In genomic region chr7:139136906-139137491, GRCm38 (mm10) we compare ENCODE assay signal across 14 mouse cellular contexts. TPM values are rescaled to one million over a fixed set of nuclear protein-coding genes. Genes with fewer than 3 reads are reported as not detected.
DNase-seq lines count a peak whose midpoint lies in the region; ATAC-seq and TF ChIP-seq lines count a peak whose summit lies in the region.
"Had no signal": no experiment of that assay in that cellular context is flagged by ENCODE, and none has a peak within 500 bp of the region (broad histone marks: within the 10 kb centered on the region; RNA-seq: fewer than 3 reads in every experiment).

No protein-coding gene starts in this region.

- H3K4me1 ChIP-seq in cerebellum, adult 2 months (ENCODE audit: control insufficient read depth, insufficient read depth, low read length): peaks cover 15% of the 10 kb centered on the region
- H3K4me1 ChIP-seq in hindbrain, embryonic 13.5 days (replicated peaks): peaks cover 56% of the 10 kb centered on the region
- H3K4me1 ChIP-seq in midbrain, postnatal 0 days (ENCODE audit: insufficient read depth, low read length): no peaks in the 10 kb centered on the region; the same call in 1 of the 2 replicates
- peaks cover 37% of the 10 kb centered on the region for H3K4me1 ChIP-seq in limb, embryonic 10.5 days
- H3K4me1 ChIP-seq in intestine, embryonic 16.5 days (ENCODE audit: control insufficient read depth, insufficient read depth, low read length): no peaks in the 10 kb centered on the region

- H3K4me3 ChIP-seq in cerebellum, adult 2 months (replicated peaks; ENCODE audit: insufficient read depth, low read depth, low read length): no peak overlapping the region
- H3K4me3 ChIP-seq in hindbrain, embryonic 13.5 days: no peak overlapping the region
- no peak overlapping the region for H3K4me3 ChIP-seq in midbrain, postnatal 0 days (ENCODE audit: low read depth, low read length)
- H3K4me3 ChIP-seq in limb, embryonic 10.5 days: no peak overlapping the region
- H3K4me3 ChIP-seq in intestine, embryonic 16.5 days (ENCODE audit: low read length): no peak overlapping the region
- H3K4me3 ChIP-seq: embryonic facial prominence, embryonic 12.5 days had no signal

- no peaks in the 10 kb centered on the region for H3K36me3 ChIP-seq in hindbrain, embryonic 13.5 days
- H3K36me3 ChIP-seq in midbrain, postnatal 0 days (ENCODE audit: insufficient read depth, low read length): no peaks in the 10 kb centered on the region
- H3K36me3 ChIP-seq in limb, embryonic 10.5 days: no peaks in the 10 kb centered on the region
- no peaks in the 10 kb centered on the region for H3K36me3 ChIP-seq in intestine, embryonic 16.5 days (ENCODE audit: control insufficient read depth, insufficient read depth, low read length)
- H3K36me3 ChIP-seq: embryonic facial prominence, embryonic 12.5 days had no signal

- ATAC-seq in hindbrain, embryonic 13.5 days (ENCODE audit: low FRiP score): no peak
- peak; percentile 41; the same call in 1 of the 2 replicates for ATAC-seq in midbrain, postnatal 0 days (ENCODE audit: low FRiP score)
- ATAC-seq in intestine, embryonic 16.5 days: no peak

- no peak overlapping the region for H3K9ac ChIP-seq in hindbrain, embryonic 13.5 days
- H3K9ac ChIP-seq in midbrain, postnatal 0 days (replicated peaks; ENCODE audit: low read length, poor library complexity, severe bottlenecking): no peak overlapping the region
- no peak overlapping the region for H3K9ac ChIP-seq in intestine, embryonic 16.5 days (ENCODE audit: low read depth, low read length)
- H3K9ac ChIP-seq: embryonic facial prominence, embryonic 12.5 days had no signal

- no peaks in the 10 kb centered on the region for H3K9me3 ChIP-seq in hindbrain, embryonic 13.5 days
- no peaks in the 10 kb centered on the region for H3K9me3 ChIP-seq in midbrain, postnatal 0 days (ENCODE audit: low read length)
- no peaks in the 10 kb centered on the region for H3K9me3 ChIP-seq in limb, embryonic 10.5 days (replicated peaks)
- no peaks in the 10 kb centered on the region for H3K9me3 ChIP-seq in intestine, embryonic 16.5 days (ENCODE audit: control insufficient read depth, low read length)
- H3K9me3 ChIP-seq: embryonic facial prominence, embryonic 12.5 days had no signal

- no peak for TF ChIP-seq POLR2A in cerebellum, adult 2 months (IDR thresholded peaks at IDR 0.05; ENCODE audit: borderline replicate concordance, insufficient read depth, low read length)

- H3K27me3 ChIP-seq in cerebellum, adult 2 months (ENCODE audit: control insufficient read depth, insufficient read depth, low read length): no peaks in the 10 kb centered on the region
- peaks cover 10% of the 10 kb centered on the region; the same call in 1 of the 2 replicates for H3K27me3 ChIP-seq in hindbrain, embryonic 13.5 days
- H3K27me3 ChIP-seq in midbrain, postnatal 0 days (ENCODE audit: insufficient read depth, low read length): no peaks in the 10 kb centered on the region
- no peaks in the 10 kb centered on the region for H3K27me3 ChIP-seq in limb, embryonic 10.5 days (ENCODE audit: low read depth, poor library complexity, severe bottlenecking)
- no peaks in the 10 kb centered on the region for H3K27me3 ChIP-seq in intestine, embryonic 16.5 days (replicated peaks; ENCODE audit: control insufficient read depth, insufficient read depth, low read length)

- TF ChIP-seq CTCF in cerebellum, adult 2 months (IDR thresholded peaks at IDR 0.05; ENCODE audit: borderline replicate concordance, insufficient read depth, low read depth, low read length): no peak
- TF ChIP-seq CTCF in midbrain, postnatal 0 days (IDR thresholded peaks at IDR 0.05): no peak

- WGBS in cerebellum, adult 2 months: 86% methylated on average over 5 of the region's 5 CpGs
- WGBS in hindbrain, embryonic 13.5 days: 74% methylated on average over 5 of the region's 5 CpGs
- WGBS in midbrain, postnatal 0 days: 60% methylated on average over 5 of the region's 5 CpGs
- WGBS in limb, embryonic 10.5 days: 69% methylated on average over 5 of the region's 5 CpGs
- 64% methylated on average over 5 of the region's 5 CpGs for WGBS in intestine, embryonic 16.5 days

- peak; percentile 41 to 59 for DNase-seq in cerebellum, postnatal 14 days
- DNase-seq in cerebellum, adult 2 months: no peak
- DNase-seq in MN1 (ENCODE audit: low spot score): peak; percentile 34
- DNase-seq in midbrain, postnatal 0 days (ENCODE audit: low spot score): peak; percentile 79
- no peak for DNase-seq in limb, embryonic 10.5 days (ENCODE audit: low spot score)
- DNase-seq in frontal cortex, postnatal 25 days (ENCODE audit: low spot score in 2 of 2): no peak
- DNase-seq: B cell, adult 2 months; gastrocnemius, postnatal 10 days; heart, postnatal 36 days had no signal

- H3K27ac ChIP-seq in cerebellum, adult 2 months (ENCODE audit: insufficient read depth, low read length): no peak overlapping the region
- H3K27ac ChIP-seq in hindbrain, embryonic 13.5 days: peak overlapping the region; percentile 62
- peak overlapping the region; percentile 34; the same call in 1 of the 2 replicates for H3K27ac ChIP-seq in midbrain, postnatal 0 days (ENCODE audit: low read depth, low read length)
- no peak overlapping the region for H3K27ac ChIP-seq in limb, embryonic 10.5 days
- no peak overlapping the region for H3K27ac ChIP-seq in intestine, embryonic 16.5 days (ENCODE audit: low read length)
- H3K27ac ChIP-seq: embryonic facial prominence, embryonic 12.5 days had no signal

- no peak overlapping the region for H3K4me2 ChIP-seq in hindbrain, embryonic 13.5 days
- no peak overlapping the region for H3K4me2 ChIP-seq in midbrain, postnatal 0 days (ENCODE audit: low read depth, low read length, poor library complexity, severe bottlenecking)
- H3K4me2 ChIP-seq in intestine, embryonic 16.5 days (ENCODE audit: low read depth, low read length): no peak overlapping the region
- H3K4me2 ChIP-seq: embryonic facial prominence, embryonic 12.5 days; liver, embryonic 11.5 days had no signal

RNA-seq across cellular contexts. Expression of gene Dpysl4, which starts 51.2 kb away (rescaled TPM):
- polyA plus RNA-seq in cerebellum, adult 2 months (2012; rRNA removed): 127 and 156 TPM in 2 replicates
- 265 and 280 TPM in 2 replicates for polyA plus RNA-seq in hindbrain, embryonic 13.5 days (2015; fragmentation: Nextera tagmentation; extraction: Ambion mirVana)
- total RNA-seq in midbrain, postnatal 0 days (2014; rRNA removed): 172 and 180 TPM in 2 replicates
- polyA plus RNA-seq in midbrain, postnatal 0 days (2015; fragmentation: Nextera tagmentation; extraction: Ambion mirVana): 164 and 167 TPM in 2 replicates
- polyA plus RNA-seq in limb, embryonic 10.5 days (2016; fragmentation: Nextera tagmentation; extraction: Ambion mirVana): 19.6 and 32.8 TPM in 2 replicates
- polyA plus RNA-seq in intestine, embryonic 16.5 days (2015; fragmentation: Nextera tagmentation; extraction: Ambion mirVana): 10.0 and 11.6 TPM in 2 replicates
- total RNA-seq: megakaryocyte progenitor cell, adult 5-6 weeks had no signal

Comparison
In these comparisons a context has a peak if more than half of its experiments do, and no peak if none do; other contexts are left out.
1. DNase-seq: peak in cerebellum, postnatal 14 days (2 of 2), MN1 (single experiment) and midbrain, postnatal 0 days (single experiment); none in cerebellum, adult 2 months (0 of 2), limb, embryonic 10.5 days (single experiment) and frontal cortex, postnatal 25 days (0 of 2).
2. H3K27ac ChIP-seq: peak in hindbrain, embryonic 13.5 days (single experiment) and midbrain, postnatal 0 days (single experiment); none in cerebellum, adult 2 months (single experiment), limb, embryonic 10.5 days (single experiment) and intestine, embryonic 16.5 days (single experiment).